Mouse (Mus musculus) kidney, adult 2 months (tissue): ENCODE data around the gene Arpp19. TPM values are rescaled to one million over a fixed set of nuclear protein-coding genes. Genes with fewer than 3 reads are reported as not detected.

Experiments
- DNase-seq: peaks from one replicate; pipeline ENCODE4 v3.0.0; 2021
- H3K27ac ChIP-seq: fragments of 200-500 bp; 2 replicates; pipeline ENCODE4 v1.5.1; 2012; ENCODE audit warnings: low read depth, low read length, control low read depth, inconsistent platforms; ENCODE audit not compliant: insufficient read depth
- H3K27me3 ChIP-seq: fragments of 200-500 bp; replicated peaks from 2 replicates; pipeline ENCODE4 v1.6.1; 2012; ENCODE audit warnings: mild to moderate bottlenecking, moderate library complexity, low read length, inconsistent platforms; ENCODE audit not compliant: control insufficient read depth, insufficient read depth
- H3K36me3 ChIP-seq: fragments of 200-500 bp; 2 replicates; pipeline ENCODE4 v1.6.1; 2012; ENCODE audit warnings: mild to moderate bottlenecking, moderate library complexity, low read length, inconsistent platforms; ENCODE audit not compliant: control insufficient read depth, insufficient read depth
- H3K4me1 ChIP-seq: fragments of 200-500 bp; 2 replicates; pipeline ENCODE4 v1.6.1; 2011; ENCODE audit warnings: low read length; ENCODE audit not compliant: control insufficient read depth, insufficient read depth
- H3K4me3 ChIP-seq: fragments of 200-500 bp; 2 replicates; pipeline ENCODE4 v1.5.1; 2011; ENCODE audit warnings: mild to moderate bottlenecking, low read depth, low read length, control low read depth; ENCODE audit not compliant: insufficient read depth
- CTCF ChIP-seq: fragments of 200-500 bp; conservative IDR thresholded peaks from 2 replicates; pipeline ENCODE4 v1.5.1; 2011; ENCODE audit warnings: low read depth, mild to moderate bottlenecking, control low read depth, low read length, moderate library complexity, mixed read lengths; ENCODE audit not compliant: insufficient read depth, insufficient read length
- POLR2A ChIP-seq: fragments of 200-500 bp; IDR thresholded peaks from one replicate; pipeline ENCODE4 v1.6.1; 2011; ENCODE audit warnings: low read depth, low read length, control low read depth
- whole genome bisulfite sequencing: fragments of 180-500 bp; shearing (Covaris S2); methylation state at CpG from one replicate; pipeline ENCODE4 v1.1.7; 2018; 5-methylcytosine and 5-hydroxymethylcytosine counted together
- polyA plus RNA-seq: library from polyadenylated mRNA; depleted of rRNA; stranded (reverse); fragments of >200 nt; gene quantifications from 2 replicates; pipeline ENCODE4 v1.2.3, GENCODE M21; 2012

Arpp19 gene
- polyA plus RNA-seq, 1 experiment = 24.6 TPM

DNA sequence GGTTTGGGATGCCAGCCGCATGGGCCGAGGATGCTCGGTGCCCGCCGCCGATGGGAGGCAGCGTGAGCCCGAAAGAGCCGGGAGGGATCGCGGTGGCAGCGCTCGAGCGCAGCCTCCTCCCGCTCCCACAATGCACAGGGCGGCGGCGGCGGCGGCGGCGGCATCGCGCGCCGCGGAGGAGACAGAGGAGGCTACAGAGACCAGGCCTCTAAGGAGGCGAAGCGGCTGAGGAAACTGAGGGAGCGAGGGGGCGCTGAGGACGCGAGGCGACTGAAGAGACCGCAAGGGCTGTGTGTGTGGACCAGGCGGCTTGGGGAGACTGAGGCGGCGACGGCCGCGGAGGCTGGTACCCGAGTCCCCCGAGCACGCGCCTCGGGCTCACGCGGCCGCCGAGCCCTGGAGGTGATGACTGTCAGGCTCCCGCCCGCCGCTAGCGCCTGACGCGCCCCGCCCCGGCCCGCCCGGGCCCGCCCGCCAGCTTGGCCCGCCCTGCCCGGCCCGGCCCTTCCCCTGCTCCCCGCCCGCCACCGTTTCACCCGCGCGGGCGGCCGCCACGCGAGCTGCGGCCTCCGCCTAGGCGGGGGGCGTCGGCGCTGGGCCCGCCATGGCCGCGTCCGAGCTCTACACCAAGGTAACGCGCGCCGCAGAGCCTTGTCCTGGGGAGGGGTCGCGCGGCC, 33.8 kb downstream of the Arpp19 start:
- Histone ChIP-seq H3K4me3 (peak overlapping the region; percentile 85), H3K27ac (peak overlapping the region; percentile 37; the same call in 1 of the 2 replicates), H3K27me3 (no peaks in the 10 kb centered on the region), H3K4me1 (no peaks in the 10 kb centered on the region), H3K36me3 (no peaks in the 10 kb centered on the region)
- under 1% methylated on average over 70 of the region's 92 CpGs for WGBS
- peak; percentile 81 for DNase-seq
- no peak for TF ChIP-seq POLR2A
- no peak for TF ChIP-seq CTCF

DNA sequence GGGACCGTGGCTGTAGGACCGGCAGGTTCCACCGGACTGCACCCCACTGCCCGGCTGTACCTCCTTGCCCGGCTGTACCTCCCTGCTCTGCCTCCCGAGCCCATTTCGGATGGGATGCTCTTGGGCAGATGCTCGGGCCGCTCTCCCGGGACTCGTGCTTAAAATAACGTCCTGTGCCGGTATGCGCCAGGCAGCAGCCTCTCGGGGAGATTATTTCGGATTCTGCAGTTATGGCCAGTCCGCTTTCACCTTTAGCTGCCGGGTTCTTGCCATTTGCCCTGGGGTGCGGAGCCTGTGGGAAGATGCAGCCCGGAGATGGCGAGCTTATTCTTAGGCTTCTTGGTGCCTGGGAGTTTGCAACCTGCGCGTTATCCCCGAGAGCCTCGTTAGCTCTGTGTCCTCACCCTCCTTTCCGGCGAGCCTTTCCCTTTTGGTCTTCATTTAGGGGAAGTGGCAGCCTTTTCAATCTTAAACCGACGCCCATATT, 34.3 kb downstream of the Arpp19 start:
- TF ChIP-seq CTCF (no peak), POLR2A (no peak)
- 1% methylated on average over 29 of the region's 29 CpGs for WGBS
- Histone ChIP-seq H3K27ac (peak overlapping the region; percentile 37; the same call in 1 of the 2 replicates), H3K36me3 (no peaks in the 10 kb centered on the region), H3K27me3 (no peaks in the 10 kb centered on the region), H3K4me1 (no peaks in the 10 kb centered on the region), H3K4me3 (peak overlapping the region; percentile 85)
- peak; percentile 19 for DNase-seq

DNA sequence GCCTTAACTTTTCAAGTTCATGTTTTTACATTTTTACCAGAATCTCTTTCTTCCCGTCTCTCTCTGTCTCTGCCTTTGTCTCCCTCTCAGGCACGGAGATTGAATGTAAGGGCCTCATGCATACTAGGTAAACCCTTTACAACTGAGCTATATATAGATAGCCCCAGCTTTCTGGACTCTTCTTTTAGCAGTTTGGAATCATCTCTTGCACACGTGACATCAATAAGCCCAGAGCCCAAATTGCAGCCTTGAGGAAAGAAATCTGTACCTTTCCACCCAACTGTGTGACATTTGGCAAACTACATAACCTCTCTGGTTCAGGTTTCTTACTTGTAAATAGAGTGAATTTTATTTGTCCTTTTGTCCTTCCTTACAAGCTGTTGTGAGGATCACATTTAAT, 34.9 kb downstream of the Arpp19 start:
- TF ChIP-seq POLR2A (no peak), CTCF (no peak)
- 90% methylated on average over 3 of the region's 3 CpGs for WGBS
- Histone ChIP-seq H3K36me3 (no peaks in the 10 kb centered on the region), H3K27me3 (no peaks in the 10 kb centered on the region), H3K27ac (no peak overlapping the region), H3K4me3 (no peak overlapping the region), H3K4me1 (no peaks in the 10 kb centered on the region)
- no peak for DNase-seq

DNA sequence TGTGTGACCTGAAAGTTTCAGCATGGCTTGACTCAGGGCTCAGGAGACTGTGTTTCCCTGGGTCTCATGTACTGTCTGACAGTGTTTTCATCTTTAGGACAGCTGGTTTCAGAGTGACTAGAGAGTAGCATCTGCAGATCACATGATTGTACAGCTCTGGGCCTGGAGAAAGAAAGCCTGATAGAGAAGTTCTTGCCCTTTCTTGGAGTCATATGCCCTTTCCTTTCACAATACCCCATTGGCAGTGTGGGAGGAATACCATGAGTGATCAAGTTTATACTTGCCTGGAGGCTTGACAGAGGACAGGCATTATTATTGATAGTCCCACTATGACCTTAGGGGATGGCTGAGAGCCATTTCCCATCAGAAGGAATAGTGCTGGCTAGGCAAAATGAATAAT, 39.8 kb downstream of the Arpp19 start:
- no peak for DNase-seq
- Histone ChIP-seq H3K4me3 (no peak overlapping the region), H3K27ac (no peak overlapping the region), H3K27me3 (no peaks in the 10 kb centered on the region), H3K4me1 (no peaks in the 10 kb centered on the region), H3K36me3 (no peaks in the 10 kb centered on the region)
- TF ChIP-seq CTCF (no peak), POLR2A (no peak)

DNA sequence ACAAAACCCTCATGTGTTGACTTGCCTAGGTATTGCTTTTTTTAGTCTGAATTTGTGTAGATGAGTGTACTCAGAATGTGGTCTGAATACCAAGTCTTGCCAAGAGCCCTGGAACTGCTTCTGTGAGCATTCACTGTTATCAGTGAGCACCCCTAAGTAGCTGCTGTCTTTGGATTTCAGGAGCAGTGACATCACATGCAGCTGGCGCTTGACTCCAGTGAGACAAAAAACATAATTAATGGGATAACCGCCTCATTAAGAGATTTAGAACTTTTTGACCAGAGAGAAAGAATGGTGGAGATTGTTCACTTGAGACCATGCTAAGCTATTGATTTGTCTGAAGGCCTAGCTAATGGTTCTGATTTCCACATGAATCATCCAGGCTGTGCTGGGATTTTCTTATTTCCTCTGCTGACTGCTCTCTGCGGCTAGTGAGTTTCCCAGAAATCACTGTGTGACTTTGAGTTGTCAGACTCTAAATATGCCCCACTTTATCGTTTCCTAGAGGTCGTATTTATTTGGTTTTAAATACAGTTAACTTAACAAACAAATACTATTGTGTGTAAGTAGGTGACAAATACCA, 47.9 kb downstream of the Arpp19 start:
- TF ChIP-seq CTCF (no peak), POLR2A (no peak)
- no peaks in the 10 kb centered on the region for H3K27me3 ChIP-seq
- H3K27ac ChIP-seq = no peak overlapping the region
- no peaks in the 10 kb centered on the region for H3K4me1 ChIP-seq
- 84% methylated on average over 5 of the region's 5 CpGs for WGBS
- no peak overlapping the region for H3K4me3 ChIP-seq
- no peaks in the 10 kb centered on the region for H3K36me3 ChIP-seq
- no peak for DNase-seq

DNA sequence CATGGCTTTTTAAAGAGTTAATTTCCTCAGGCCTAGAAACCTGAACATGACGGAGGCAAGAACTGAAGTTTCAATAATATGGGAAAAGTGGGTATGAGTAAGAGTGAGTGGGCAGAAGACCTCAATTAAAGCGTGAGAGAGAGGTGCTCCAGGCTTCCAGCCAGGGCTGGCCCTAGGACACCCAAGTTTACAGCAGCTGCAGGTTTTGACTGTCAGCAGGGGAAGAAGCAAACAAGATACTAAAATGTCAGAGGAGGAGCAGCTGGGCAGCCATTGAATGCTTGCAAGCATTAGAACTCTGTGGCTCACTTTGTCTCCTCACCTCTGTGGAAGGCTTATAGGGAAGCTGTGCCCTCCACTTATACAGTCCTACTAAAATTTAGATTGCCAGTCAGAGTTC, 50.4 kb downstream of the Arpp19 start:
- no peak for DNase-seq
- no peak overlapping the region for H3K27ac ChIP-seq
- H3K27me3 ChIP-seq = no peaks in the 10 kb centered on the region
- TF ChIP-seq POLR2A (no peak), CTCF (no peak)
- H3K4me1 ChIP-seq = no peaks in the 10 kb centered on the region
- H3K36me3 ChIP-seq = no peaks in the 10 kb centered on the region
- WGBS = 77% methylated on average over 2 of the region's 2 CpGs
- H3K4me3 ChIP-seq = no peak overlapping the region

DNA sequence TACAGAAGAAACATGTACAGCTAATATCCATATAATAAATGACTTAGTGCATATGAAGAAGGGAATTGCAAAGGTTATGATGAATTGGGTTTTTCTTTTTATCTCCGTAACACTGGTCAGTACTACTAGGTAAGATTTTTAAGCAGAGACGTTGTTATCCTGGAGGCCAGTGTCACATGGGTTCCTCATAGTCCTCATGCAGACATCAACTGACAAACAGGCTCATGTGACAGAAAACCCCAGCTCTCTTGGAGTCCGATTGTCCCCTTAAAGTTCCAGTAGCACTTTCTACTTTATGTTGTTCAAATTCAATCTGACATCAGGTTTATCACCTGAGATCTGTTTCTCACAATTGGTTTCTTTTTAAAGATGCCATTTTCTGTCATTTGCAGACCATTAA, 51.9 kb downstream of the Arpp19 start:
- no peak for DNase-seq
- 79% methylated on average over 3 of the region's 3 CpGs for WGBS
- Histone ChIP-seq H3K36me3 (no peaks in the 10 kb centered on the region), H3K27ac (no peak overlapping the region), H3K4me3 (no peak overlapping the region), H3K27me3 (no peaks in the 10 kb centered on the region), H3K4me1 (no peaks in the 10 kb centered on the region)
- no peak for TF ChIP-seq CTCF
- TF ChIP-seq POLR2A = no peak
